Mouse (Mus musculus): ENCODE measurements around the gene Gm15517. TPM values are rescaled to one million over a fixed set of nuclear protein-coding genes. Genes with fewer than 3 reads are reported as not detected.

The Gm15517 gene
- polyA plus RNA-seq, 1 experiment from 2014 or later, result not detected

GRCm38 (mm10) chr7:44260410-44260809, 837 bp upstream of the Gm15517 start:
- no peak overlapping the region for H3K27ac ChIP-seq (ENCODE audit: low read depth, low read length)
- no peaks in the 10 kb centered on the region for H3K9me3 ChIP-seq (ENCODE audit: control insufficient read depth, low read length)
- H3K4me3 ChIP-seq (ENCODE audit: low read length), result no peak overlapping the region
- no peak for ATAC-seq
- WGBS, result 82% methylated on average over 6 of the region's 6 CpGs
- H3K36me3 ChIP-seq (ENCODE audit: control insufficient read depth, insufficient read depth, low read length), result no peaks in the 10 kb centered on the region
- H3K4me1 ChIP-seq (ENCODE audit: control insufficient read depth, insufficient read depth, low read depth, low read length), result peaks cover 7% of the 10 kb centered on the region
- 0 out of 2 replicates have a peak, but pooled peaks cover 2% of the 10 kb centered on the region for H3K27me3 ChIP-seq (replicated peaks; ENCODE audit: control insufficient read depth, insufficient read depth, low read length)
- H3K9ac ChIP-seq (ENCODE audit: low read depth, low read length), result no peak overlapping the region
- H3K4me2 ChIP-seq (ENCODE audit: low read length), result no peak overlapping the region

- Histone ChIP-seq H3K36me3 (ENCODE audit: control insufficient read depth, insufficient read depth, low read length) (no peaks in the 10 kb centered on the region), H3K4me1 (ENCODE audit: control insufficient read depth, insufficient read depth, low read depth, low read length) (peaks cover 7% of the 10 kb centered on the region), H3K4me3 (ENCODE audit: low read length) (peak overlapping the region; percentile 41), H3K9ac (ENCODE audit: low read depth, low read length) (peak overlapping the region; percentile 58), H3K9me3 (ENCODE audit: control insufficient read depth, low read length) (no peaks in the 10 kb centered on the region), H3K27ac (ENCODE audit: low read depth, low read length) (peak overlapping the region; percentile 62; the same call in 1 of the 2 replicates), H3K4me2 (ENCODE audit: low read length) (peak overlapping the region; percentile 72), H3K27me3 (replicated peaks; ENCODE audit: control insufficient read depth, insufficient read depth, low read length) (peaks cover 4% of the 10 kb centered on the region; the same call in 1 of the 2 replicates)
- WGBS, result 2% methylated on average over 34 of the region's 34 CpGs
- ATAC-seq, result peak; percentile 91
Measured at GRCm38 (mm10) chr7:44262791-44263643, 1.8 kb downstream of the Gm15517 start.

- Histone ChIP-seq H3K27me3 (replicated peaks; ENCODE audit: control insufficient read depth, insufficient read depth, low read length) (peaks cover 2% of the 10 kb centered on the region; the same call in 1 of the 2 replicates), H3K4me2 (ENCODE audit: low read length) (no peak overlapping the region), H3K9ac (ENCODE audit: low read depth, low read length) (no peak overlapping the region), H3K9me3 (ENCODE audit: control insufficient read depth, low read length) (no peaks in the 10 kb centered on the region), H3K27ac (ENCODE audit: low read depth, low read length) (no peak overlapping the region), H3K4me3 (ENCODE audit: low read length) (no peak overlapping the region), H3K36me3 (ENCODE audit: control insufficient read depth, insufficient read depth, low read length) (no peaks in the 10 kb centered on the region), H3K4me1 (ENCODE audit: control insufficient read depth, insufficient read depth, low read depth, low read length) (peaks cover 3% of the 10 kb centered on the region)
- no peak for ATAC-seq
- 84% methylated on average over 11 of the region's 11 CpGs for WGBS
Measured at GRCm38 (mm10) chr7:44268117-44268516, 6.9 kb downstream of the Gm15517 start.

GRCm38 (mm10) chr7:44269397-44269796, 8.2 kb downstream of the Gm15517 start:
- H3K9ac ChIP-seq (ENCODE audit: low read depth, low read length), result no peak overlapping the region
- H3K27ac ChIP-seq (ENCODE audit: low read depth, low read length), result no peak overlapping the region
- WGBS, result 86% methylated on average over 2 of the region's 2 CpGs
- H3K4me1 ChIP-seq (ENCODE audit: control insufficient read depth, insufficient read depth, low read depth, low read length), result no peaks in the 10 kb centered on the region
- no peak overlapping the region for H3K4me3 ChIP-seq (ENCODE audit: low read length)
- no peaks in the 10 kb centered on the region for H3K36me3 ChIP-seq (ENCODE audit: control insufficient read depth, insufficient read depth, low read length)
- no peak for ATAC-seq
- H3K9me3 ChIP-seq (ENCODE audit: control insufficient read depth, low read length), result no peaks in the 10 kb centered on the region
- no peak overlapping the region for H3K4me2 ChIP-seq (ENCODE audit: low read length)
- H3K27me3 ChIP-seq (replicated peaks; ENCODE audit: control insufficient read depth, insufficient read depth, low read length), result peaks cover 5% of the 10 kb centered on the region; the same call in 1 of the 2 replicates

GRCm38 (mm10) chr7:44271309-44271708, 10.1 kb downstream of the Gm15517 start:
- H3K27ac ChIP-seq (ENCODE audit: low read depth, low read length), result no peak overlapping the region
- H3K4me1 ChIP-seq (ENCODE audit: control insufficient read depth, insufficient read depth, low read depth, low read length), result no peaks in the 10 kb centered on the region
- no peaks in the 10 kb centered on the region for H3K36me3 ChIP-seq (ENCODE audit: control insufficient read depth, insufficient read depth, low read length)
- no peaks in the 10 kb centered on the region for H3K9me3 ChIP-seq (ENCODE audit: control insufficient read depth, low read length)
- no peak overlapping the region for H3K9ac ChIP-seq (ENCODE audit: low read depth, low read length)
- H3K4me3 ChIP-seq (ENCODE audit: low read length), result no peak overlapping the region
- ATAC-seq, result 0 out of 2 replicates have a peak, but pooled peaks have one; percentile 41
- H3K27me3 ChIP-seq (replicated peaks; ENCODE audit: control insufficient read depth, insufficient read depth, low read length), result peaks cover 5% of the 10 kb centered on the region; the same call in 1 of the 2 replicates
- no peak overlapping the region for H3K4me2 ChIP-seq (ENCODE audit: low read length)
- WGBS, result 68% methylated on average over 2 of the region's 2 CpGs

- WGBS, result 89% methylated on average over 7 of the region's 7 CpGs
- H3K27ac ChIP-seq (ENCODE audit: low read depth, low read length), result no peak overlapping the region
- no peaks in the 10 kb centered on the region for H3K4me1 ChIP-seq (ENCODE audit: control insufficient read depth, insufficient read depth, low read depth, low read length)
- H3K36me3 ChIP-seq (ENCODE audit: control insufficient read depth, insufficient read depth, low read length), result no peaks in the 10 kb centered on the region
- no peak overlapping the region for H3K4me2 ChIP-seq (ENCODE audit: low read length)
- ATAC-seq, result no peak
- H3K9ac ChIP-seq (ENCODE audit: low read depth, low read length), result no peak overlapping the region
- H3K9me3 ChIP-seq (ENCODE audit: control insufficient read depth, low read length), result no peaks in the 10 kb centered on the region
- no peak overlapping the region for H3K4me3 ChIP-seq (ENCODE audit: low read length)
- peaks cover 5% of the 10 kb centered on the region; the same call in 1 of the 2 replicates for H3K27me3 ChIP-seq (replicated peaks; ENCODE audit: control insufficient read depth, insufficient read depth, low read length)
Measured at GRCm38 (mm10) chr7:44272546-44272945, 11.3 kb downstream of the Gm15517 start.

- Histone ChIP-seq H3K36me3 (ENCODE audit: control insufficient read depth, insufficient read depth, low read length) (no peaks in the 10 kb centered on the region), H3K4me3 (ENCODE audit: low read length) (no peak overlapping the region), H3K27me3 (replicated peaks; ENCODE audit: control insufficient read depth, insufficient read depth, low read length) (peaks cover 3% of the 10 kb centered on the region; the same call in 1 of the 2 replicates), H3K4me2 (ENCODE audit: low read length) (no peak overlapping the region), H3K4me1 (ENCODE audit: control insufficient read depth, insufficient read depth, low read depth, low read length) (no peaks in the 10 kb centered on the region), H3K9me3 (ENCODE audit: control insufficient read depth, low read length) (no peaks in the 10 kb centered on the region), H3K27ac (ENCODE audit: low read depth, low read length) (no peak overlapping the region), H3K9ac (ENCODE audit: low read depth, low read length) (no peak overlapping the region)
- WGBS, result 57% methylated on average over 7 of the region's 7 CpGs
- ATAC-seq, result no peak
Measured at GRCm38 (mm10) chr7:44273446-44273845, 12.2 kb downstream of the Gm15517 start.

GRCm38 (mm10) chr7:44274096-44274495, 12.8 kb downstream of the Gm15517 start:
- H3K4me1 ChIP-seq (ENCODE audit: control insufficient read depth, insufficient read depth, low read depth, low read length), result no peaks in the 10 kb centered on the region
- peaks cover 3% of the 10 kb centered on the region; the same call in 1 of the 2 replicates for H3K27me3 ChIP-seq (replicated peaks; ENCODE audit: control insufficient read depth, insufficient read depth, low read length)
- H3K9me3 ChIP-seq (ENCODE audit: control insufficient read depth, low read length), result no peaks in the 10 kb centered on the region
- no peak overlapping the region for H3K4me3 ChIP-seq (ENCODE audit: low read length)
- no peak overlapping the region for H3K27ac ChIP-seq (ENCODE audit: low read depth, low read length)
- 41% methylated on average over 11 of the region's 11 CpGs for WGBS
- H3K9ac ChIP-seq (ENCODE audit: low read depth, low read length), result no peak overlapping the region
- H3K36me3 ChIP-seq (ENCODE audit: control insufficient read depth, insufficient read depth, low read length), result no peaks in the 10 kb centered on the region
- no peak overlapping the region for H3K4me2 ChIP-seq (ENCODE audit: low read length)
- ATAC-seq, result no peak

GRCm38 (mm10) chr7:44275546-44275945, 14.3 kb downstream of the Gm15517 start:
- Histone ChIP-seq H3K9ac (ENCODE audit: low read depth, low read length) (no peak overlapping the region), H3K4me2 (ENCODE audit: low read length) (no peak overlapping the region), H3K27ac (ENCODE audit: low read depth, low read length) (no peak overlapping the region), H3K36me3 (ENCODE audit: control insufficient read depth, insufficient read depth, low read length) (no peaks in the 10 kb centered on the region), H3K27me3 (replicated peaks; ENCODE audit: control insufficient read depth, insufficient read depth, low read length) (peaks cover 3% of the 10 kb centered on the region; the same call in 1 of the 2 replicates), H3K9me3 (ENCODE audit: control insufficient read depth, low read length) (no peaks in the 10 kb centered on the region), H3K4me3 (ENCODE audit: low read length) (no peak overlapping the region), H3K4me1 (ENCODE audit: control insufficient read depth, insufficient read depth, low read depth, low read length) (no peaks in the 10 kb centered on the region)
- ATAC-seq, result no peak
- WGBS, result 76% methylated on average over 3 of the region's 3 CpGs
